Mouse (Mus musculus): Measurements from ENCODE around the gene Hnrnpul2. TPM values are rescaled to one million over a fixed set of nuclear protein-coding genes. Genes with fewer than 3 reads are reported as not detected.

Hnrnpul2 gene
- polyA plus RNA-seq, 1 experiment from 2014 or later, result 5.4 TPM

Other genes starting within 250 kb of the Hnrnpul2 start
- 12.0 and 12.7 TPM in 2 replicates for gene Slc22a8, start 228.8 kb upstream of the Hnrnpul2 start, polyA plus RNA-seq (2015; fragmentation: Nextera tagmentation; extraction: Ambion mirVana)
- gene Slc22a6, start 202.0 kb upstream of the Hnrnpul2 start, polyA plus RNA-seq (2015; fragmentation: Nextera tagmentation; extraction: Ambion mirVana), result 9.6 and 11.9 TPM in 2 replicates
- 0.54 and 0.67 TPM in 2 replicates for gene Chrm1, start 156.2 kb upstream of the Hnrnpul2 start, polyA plus RNA-seq (2015; fragmentation: Nextera tagmentation; extraction: Ambion mirVana)
- 170 and 175 TPM in 2 replicates for gene Slc3a2, start 96.6 kb upstream of the Hnrnpul2 start, polyA plus RNA-seq (2015; fragmentation: Nextera tagmentation; extraction: Ambion mirVana)
- gene Wdr74, start 84.2 kb upstream of the Hnrnpul2 start, polyA plus RNA-seq (2015; fragmentation: Nextera tagmentation; extraction: Ambion mirVana), result 91.9 and 96.1 TPM in 2 replicates
- gene 1700092M07Rik, start 79.3 kb upstream of the Hnrnpul2 start, polyA plus RNA-seq (2015; fragmentation: Nextera tagmentation; extraction: Ambion mirVana), result 1.3 and 1.7 TPM in 2 replicates
- 113 and 122 TPM in 2 replicates for gene Stx5a, start 78.6 kb upstream of the Hnrnpul2 start, polyA plus RNA-seq (2015; fragmentation: Nextera tagmentation; extraction: Ambion mirVana)
- gene Nxf1, start 62.9 kb upstream of the Hnrnpul2 start, polyA plus RNA-seq (2015; fragmentation: Nextera tagmentation; extraction: Ambion mirVana), result 142 and 145 TPM in 2 replicates
- gene Tmem223, start 49.0 kb upstream of the Hnrnpul2 start, polyA plus RNA-seq (2015; fragmentation: Nextera tagmentation; extraction: Ambion mirVana), result 213 and 214 TPM in 2 replicates
- 31.6 and 33.1 TPM in 2 replicates for gene Tmem179b, start 45.5 kb upstream of the Hnrnpul2 start, polyA plus RNA-seq (2015; fragmentation: Nextera tagmentation; extraction: Ambion mirVana)
- gene Taf6l, start 33.6 kb upstream of the Hnrnpul2 start, polyA plus RNA-seq (2015; fragmentation: Nextera tagmentation; extraction: Ambion mirVana), result 30.5 and 32.8 TPM in 2 replicates
- 133 and 144 TPM in 2 replicates for gene Polr2g, start 21.4 kb upstream of the Hnrnpul2 start, polyA plus RNA-seq (2015; fragmentation: Nextera tagmentation; extraction: Ambion mirVana)
- 7.8 and 8.6 TPM in 2 replicates for gene Zbtb3, start 17.5 kb upstream of the Hnrnpul2 start, polyA plus RNA-seq (2015; fragmentation: Nextera tagmentation; extraction: Ambion mirVana)
- 56.8 and 58.6 TPM in 2 replicates for gene Ttc9c, start 677 bp upstream of the Hnrnpul2 start, polyA plus RNA-seq (2015; fragmentation: Nextera tagmentation; extraction: Ambion mirVana)
- not detected in 2 replicates for gene AC129217.1, start 9.8 kb downstream of the Hnrnpul2 start, polyA plus RNA-seq (2015; fragmentation: Nextera tagmentation; extraction: Ambion mirVana)
- 101 and 104 TPM in 2 replicates for gene Bscl2, start 17.5 kb downstream of the Hnrnpul2 start, polyA plus RNA-seq (2015; fragmentation: Nextera tagmentation; extraction: Ambion mirVana)
- 450 and 460 TPM in 2 replicates for gene Gng3, start 19.2 kb downstream of the Hnrnpul2 start, polyA plus RNA-seq (2015; fragmentation: Nextera tagmentation; extraction: Ambion mirVana)
- gene Lrrn4cl, start 30.8 kb downstream of the Hnrnpul2 start, polyA plus RNA-seq (2015; fragmentation: Nextera tagmentation; extraction: Ambion mirVana), result 0.61 and 0.92 TPM in 2 replicates
- gene Ubxn1, start 51.5 kb downstream of the Hnrnpul2 start, polyA plus RNA-seq (2015; fragmentation: Nextera tagmentation; extraction: Ambion mirVana), result 141 and 145 TPM in 2 replicates
- 60.2 and 61.5 TPM in 2 replicates for gene Uqcc3, start 60.9 kb downstream of the Hnrnpul2 start, polyA plus RNA-seq (2015; fragmentation: Nextera tagmentation; extraction: Ambion mirVana)
- gene Lbhd1, start 63.7 kb downstream of the Hnrnpul2 start, polyA plus RNA-seq (2015; fragmentation: Nextera tagmentation; extraction: Ambion mirVana), result 43.0 and 45.2 TPM in 2 replicates
- not detected in 2 replicates for gene Gm49403, start 63.9 kb downstream of the Hnrnpul2 start, polyA plus RNA-seq (2015; fragmentation: Nextera tagmentation; extraction: Ambion mirVana)
- gene 1810009A15Rik, start 68.8 kb downstream of the Hnrnpul2 start, polyA plus RNA-seq (2015; fragmentation: Nextera tagmentation; extraction: Ambion mirVana), result 45.3 and 51.6 TPM in 2 replicates
- not detected in 2 replicates for gene Gm49416, start 68.9 kb downstream of the Hnrnpul2 start, polyA plus RNA-seq (2015; fragmentation: Nextera tagmentation; extraction: Ambion mirVana)
- 33.0 and 35.3 TPM in 2 replicates for gene Ints5, start 73.0 kb downstream of the Hnrnpul2 start, polyA plus RNA-seq (2015; fragmentation: Nextera tagmentation; extraction: Ambion mirVana)
- 83.0 and 84.9 TPM in 2 replicates for gene Ganab, start 78.1 kb downstream of the Hnrnpul2 start, polyA plus RNA-seq (2015; fragmentation: Nextera tagmentation; extraction: Ambion mirVana)
- gene B3gat3, start 100.4 kb downstream of the Hnrnpul2 start, polyA plus RNA-seq (2015; fragmentation: Nextera tagmentation; extraction: Ambion mirVana), result 94.3 and 98.1 TPM in 2 replicates
- 2.7 and 3.1 TPM in 2 replicates for gene Rom1, start 109.3 kb downstream of the Hnrnpul2 start, polyA plus RNA-seq (2015; fragmentation: Nextera tagmentation; extraction: Ambion mirVana)
- gene Eml3, start 109.5 kb downstream of the Hnrnpul2 start, polyA plus RNA-seq (2015; fragmentation: Nextera tagmentation; extraction: Ambion mirVana), result 9.9 and 12.8 TPM in 2 replicates
- 103 and 109 TPM in 2 replicates for gene Mta2, start 121.9 kb downstream of the Hnrnpul2 start, polyA plus RNA-seq (2015; fragmentation: Nextera tagmentation; extraction: Ambion mirVana)
- 24.9 and 25.4 TPM in 2 replicates for gene Tut1, start 133.8 kb downstream of the Hnrnpul2 start, polyA plus RNA-seq (2015; fragmentation: Nextera tagmentation; extraction: Ambion mirVana)
- 289 TPM in 2 replicates for gene Eef1g, start 147.0 kb downstream of the Hnrnpul2 start, polyA plus RNA-seq (2015; fragmentation: Nextera tagmentation; extraction: Ambion mirVana)
- gene Ahnak, start 169.3 kb downstream of the Hnrnpul2 start, polyA plus RNA-seq (2015; fragmentation: Nextera tagmentation; extraction: Ambion mirVana), result 4.6 TPM in 2 replicates

Measured in hindbrain, embryonic 15.5 days (tissue).